Mouse (Mus musculus): Measurements from ENCODE around the gene Sdad1. TPM values are rescaled to one million over a fixed set of nuclear protein-coding genes. Genes with fewer than 3 reads are reported as not detected.

Gene Sdad1
- polyA plus RNA-seq, 1 experiment from 2014 or later, result 37.4 TPM

DNA sequence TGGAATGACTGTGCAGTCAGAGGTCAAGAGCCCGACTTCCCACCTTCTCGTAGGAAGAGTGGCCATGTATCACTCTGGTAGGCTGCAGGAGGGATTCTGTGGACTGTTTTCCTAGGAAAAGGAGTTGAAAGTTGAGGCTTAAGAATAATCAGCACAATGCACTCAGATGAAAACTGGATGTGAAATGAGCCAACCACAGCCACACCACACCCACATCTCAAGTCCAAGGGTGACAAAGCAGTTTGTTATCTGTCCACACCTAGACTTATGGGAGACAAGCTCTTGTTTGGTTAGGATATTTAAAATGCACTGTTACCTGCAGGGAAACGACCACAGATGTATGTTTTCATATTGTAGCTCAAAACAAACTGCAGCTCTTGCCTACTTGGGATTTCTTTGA lies 27.2 kb downstream of the Sdad1 start:
- Histone ChIP-seq H3K9ac (replicated peaks; ENCODE audit: low read depth, low read length) (no peak overlapping the region), H3K27me3 (ENCODE audit: control insufficient read depth, insufficient read depth, low read length) (no peaks in the 10 kb centered on the region), H3K36me3 (ENCODE audit: control insufficient read depth, insufficient read depth, low read length) (peaks cover 21% of the 10 kb centered on the region; the same call in 1 of the 2 replicates), H3K4me2 (ENCODE audit: low read depth, low read length) (no peak overlapping the region), H3K9me3 (ENCODE audit: control insufficient read depth, low read length) (no peaks in the 10 kb centered on the region), H3K4me3 (ENCODE audit: low read depth, low read length) (no peak overlapping the region), H3K4me1 (ENCODE audit: control insufficient read depth, insufficient read depth, low read length) (peaks cover 5% of the 10 kb centered on the region; the same call in 1 of the 2 replicates), H3K27ac (ENCODE audit: low read depth, low read length) (no peak overlapping the region)
- ATAC-seq (ENCODE audit: low read depth), result no peak
- 78% methylated on average over 3 of the region's 3 CpGs for WGBS

DNA sequence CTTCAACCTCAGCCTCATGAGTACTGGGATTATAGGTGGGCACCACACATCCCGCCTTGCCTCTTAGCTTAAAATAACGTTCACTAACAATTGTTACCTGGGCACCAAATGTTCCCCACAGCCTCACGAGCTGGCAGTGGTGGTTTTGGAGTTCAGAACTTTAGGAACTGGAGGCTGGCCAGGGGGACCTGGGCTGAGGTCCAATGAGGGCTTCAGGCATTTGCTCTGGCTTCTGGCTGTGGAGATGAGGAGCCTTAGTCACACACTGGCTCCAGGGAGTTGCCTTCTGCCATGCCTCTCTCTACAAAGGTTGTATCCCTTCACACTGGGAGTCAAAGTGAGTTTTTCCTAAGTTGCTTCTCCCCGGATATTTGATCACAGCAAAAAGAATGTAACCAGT lies 27.7 kb downstream of the Sdad1 start:
- H3K9me3 ChIP-seq (ENCODE audit: control insufficient read depth, low read length), result no peaks in the 10 kb centered on the region
- no peak for ATAC-seq (ENCODE audit: low read depth)
- H3K4me2 ChIP-seq (ENCODE audit: low read depth, low read length), result no peak overlapping the region
- peaks cover 17% of the 10 kb centered on the region; the same call in 1 of the 2 replicates for H3K36me3 ChIP-seq (ENCODE audit: control insufficient read depth, insufficient read depth, low read length)
- no peak overlapping the region for H3K9ac ChIP-seq (replicated peaks; ENCODE audit: low read depth, low read length)
- peaks cover 5% of the 10 kb centered on the region; the same call in 1 of the 2 replicates for H3K4me1 ChIP-seq (ENCODE audit: control insufficient read depth, insufficient read depth, low read length)
- H3K27ac ChIP-seq (ENCODE audit: low read depth, low read length), result no peak overlapping the region
- H3K27me3 ChIP-seq (ENCODE audit: control insufficient read depth, insufficient read depth, low read length), result no peaks in the 10 kb centered on the region
- 87% methylated on average over 4 of the region's 4 CpGs for WGBS
- H3K4me3 ChIP-seq (ENCODE audit: low read depth, low read length), result no peak overlapping the region

DNA sequence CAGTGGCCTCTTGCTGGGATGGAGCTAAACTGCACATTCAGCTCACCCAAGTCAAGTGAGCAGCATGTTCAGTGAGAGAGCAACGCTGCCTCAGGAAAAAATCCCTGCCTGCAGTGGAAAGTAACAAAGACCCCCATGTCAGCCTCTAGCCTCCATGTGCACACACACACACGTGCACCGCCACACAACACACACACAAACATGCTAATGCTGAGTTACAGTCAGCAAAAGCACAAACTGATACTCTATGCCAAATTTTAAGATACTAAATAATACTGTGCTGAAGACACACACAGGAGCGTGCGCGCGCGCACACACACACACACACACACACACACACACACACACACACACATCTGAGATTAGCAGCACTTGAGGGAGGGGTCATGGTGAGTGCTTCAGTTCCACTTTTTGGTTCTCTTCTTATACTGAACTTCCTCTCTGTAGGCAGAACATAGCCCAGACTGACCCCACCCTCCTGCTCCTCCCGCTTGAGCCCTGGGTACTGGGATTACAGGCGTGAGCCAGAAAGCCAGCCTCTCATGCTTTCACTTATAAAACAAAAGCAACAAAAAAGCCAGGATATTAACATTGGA lies 31.2 kb downstream of the Sdad1 start:
- H3K9ac ChIP-seq (replicated peaks; ENCODE audit: low read depth, low read length), result no peak overlapping the region
- peaks cover 5% of the 10 kb centered on the region; the same call in 1 of the 2 replicates for H3K4me1 ChIP-seq (ENCODE audit: control insufficient read depth, insufficient read depth, low read length)
- 0 out of 2 replicates have a peak overlapping the region, but pooled peaks have one; percentile 77 for H3K4me2 ChIP-seq (ENCODE audit: low read depth, low read length)
- H3K36me3 ChIP-seq (ENCODE audit: control insufficient read depth, insufficient read depth, low read length), result no peaks in the 10 kb centered on the region
- no peak overlapping the region for H3K4me3 ChIP-seq (ENCODE audit: low read depth, low read length)
- 80% methylated on average over 10 of the region's 10 CpGs for WGBS
- H3K27ac ChIP-seq (ENCODE audit: low read depth, low read length), result no peak overlapping the region
- H3K9me3 ChIP-seq (ENCODE audit: control insufficient read depth, low read length), result no peaks in the 10 kb centered on the region
- ATAC-seq (ENCODE audit: low read depth), result no peak
- no peaks in the 10 kb centered on the region for H3K27me3 ChIP-seq (ENCODE audit: control insufficient read depth, insufficient read depth, low read length)

DNA sequence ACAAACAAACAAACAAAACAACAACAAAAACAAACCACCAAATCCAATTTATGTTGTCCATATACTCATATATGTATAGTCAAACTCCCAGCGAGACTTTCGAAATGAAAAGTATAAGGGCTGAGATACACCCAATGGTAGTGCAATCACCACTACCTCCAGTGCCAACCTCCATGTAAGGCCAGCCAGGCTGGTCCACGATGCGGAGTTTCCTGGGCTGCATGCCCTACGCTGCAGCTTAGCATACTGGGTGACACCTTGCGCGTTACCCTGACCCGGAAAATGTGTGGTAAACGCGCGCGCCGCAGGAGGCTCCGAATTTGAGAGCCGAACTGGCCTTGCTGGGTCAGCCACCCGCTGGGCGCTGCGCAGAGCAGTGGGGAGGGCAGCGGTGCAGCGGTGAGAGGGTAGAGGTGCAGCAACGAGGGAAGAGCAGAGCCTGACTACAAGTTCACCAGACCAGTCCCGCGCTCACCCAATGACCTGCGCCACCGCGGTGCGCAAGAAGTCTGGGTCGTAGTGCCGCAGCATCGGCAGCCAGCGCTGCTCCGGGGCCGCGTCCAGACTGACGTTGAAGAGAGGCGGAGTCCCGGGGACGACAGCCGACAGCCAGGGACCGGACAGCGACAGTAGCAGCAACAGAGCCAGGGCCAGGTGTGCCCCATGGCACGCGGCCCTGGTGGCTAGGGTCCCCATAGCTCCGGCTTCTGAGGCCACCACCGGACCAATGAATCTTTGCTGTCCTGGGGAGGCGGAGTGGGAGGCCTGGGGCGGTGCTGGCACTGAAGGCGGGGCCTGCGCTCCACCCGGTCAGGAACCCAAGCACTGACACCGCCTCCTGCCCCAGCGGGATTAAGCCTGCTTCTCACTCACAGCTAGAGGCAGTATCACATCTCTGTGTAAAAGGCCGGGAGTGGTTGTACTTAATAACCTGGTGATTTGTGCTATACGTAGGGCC lies 32.6 kb downstream of the Sdad1 start, which contains the start of gene Naaa:
Naaa (minus strand) TSS at position 734 of the 958 bp plus-strand sequence.
- peaks cover 5% of the 10 kb centered on the region; the same call in 1 of the 2 replicates for H3K4me1 ChIP-seq (ENCODE audit: control insufficient read depth, insufficient read depth, low read length)
- H3K36me3 ChIP-seq (ENCODE audit: control insufficient read depth, insufficient read depth, low read length), result no peaks in the 10 kb centered on the region
- no peaks in the 10 kb centered on the region for H3K9me3 ChIP-seq (ENCODE audit: control insufficient read depth, low read length)
- no peaks in the 10 kb centered on the region for H3K27me3 ChIP-seq (ENCODE audit: control insufficient read depth, insufficient read depth, low read length)
- H3K4me2 ChIP-seq (ENCODE audit: low read depth, low read length), result peak within 1 kb of the TSS; percentile 77
- 4% methylated on average over 54 of the region's 54 CpGs for WGBS
- peak within 1 kb of the TSS; percentile 57 for H3K27ac ChIP-seq (ENCODE audit: low read depth, low read length)
- ATAC-seq (ENCODE audit: low read depth), result peak; percentile 92
- peak within 1 kb of the TSS; percentile 68 for H3K9ac ChIP-seq (replicated peaks; ENCODE audit: low read depth, low read length)
- peak within 1 kb of the TSS; percentile 54 for H3K4me3 ChIP-seq (ENCODE audit: low read depth, low read length)

DNA sequence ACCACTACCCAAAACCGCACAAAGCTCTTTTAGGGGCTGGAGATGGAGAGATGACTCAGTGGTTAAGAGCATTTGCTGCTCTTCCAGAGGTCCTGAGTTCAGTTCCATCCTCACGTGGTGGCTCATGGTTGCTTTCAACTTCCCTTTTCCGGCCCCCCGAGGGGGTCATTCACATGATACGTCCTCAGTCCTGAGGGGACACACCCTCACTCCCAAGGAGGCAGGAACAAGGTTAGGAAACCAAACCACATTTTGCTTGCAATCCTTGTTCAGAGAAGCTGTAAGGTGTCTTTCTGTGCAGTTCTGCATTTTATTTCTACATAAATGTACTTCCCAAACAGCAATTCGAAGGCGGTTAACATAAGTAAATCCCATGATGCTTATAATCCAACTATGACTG lies 39.8 kb downstream of the Sdad1 start:
- no peaks in the 10 kb centered on the region for H3K36me3 ChIP-seq (ENCODE audit: control insufficient read depth, insufficient read depth, low read length)
- no peak overlapping the region for H3K27ac ChIP-seq (ENCODE audit: low read depth, low read length)
- no peaks in the 10 kb centered on the region for H3K9me3 ChIP-seq (ENCODE audit: control insufficient read depth, low read length)
- no peak for ATAC-seq (ENCODE audit: low read depth)
- H3K4me3 ChIP-seq (ENCODE audit: low read depth, low read length), result no peak overlapping the region
- H3K4me2 ChIP-seq (ENCODE audit: low read depth, low read length), result no peak overlapping the region
- WGBS, result 88% methylated on average over 7 of the region's 7 CpGs
- no peaks in the 10 kb centered on the region for H3K27me3 ChIP-seq (ENCODE audit: control insufficient read depth, insufficient read depth, low read length)
- H3K4me1 ChIP-seq (ENCODE audit: control insufficient read depth, insufficient read depth, low read length), result no peaks in the 10 kb centered on the region
- H3K9ac ChIP-seq (replicated peaks; ENCODE audit: low read depth, low read length), result no peak overlapping the region

DNA sequence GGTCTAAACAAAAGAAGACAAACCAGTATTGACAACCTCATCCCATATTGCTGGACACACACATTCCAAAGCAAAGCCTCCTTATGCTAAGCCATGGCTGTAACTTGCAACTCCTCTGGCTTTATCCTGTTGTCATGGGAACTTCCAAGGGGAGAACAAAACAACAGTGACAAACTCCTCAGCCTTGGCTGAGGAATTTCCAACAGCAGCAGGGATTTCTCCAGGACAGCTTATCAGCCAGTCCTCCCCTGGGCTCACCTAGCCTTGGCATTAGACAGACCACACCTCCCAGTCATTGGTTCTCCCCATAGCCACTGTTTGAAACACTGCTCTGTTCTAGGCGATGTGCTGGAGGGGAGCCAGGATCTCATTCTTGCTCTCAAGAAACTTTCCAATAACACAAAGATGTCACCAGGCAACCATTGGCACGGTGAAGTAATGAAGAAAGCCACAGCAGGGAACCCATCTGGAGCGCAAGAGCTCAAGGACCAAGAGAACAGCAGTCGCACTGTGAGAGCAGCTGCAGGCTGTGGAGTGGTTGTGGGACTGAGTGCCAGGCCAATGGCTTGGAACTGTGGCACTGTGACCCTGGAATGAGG lies 46.4 kb downstream of the Sdad1 start:
- Histone ChIP-seq H3K36me3 (ENCODE audit: control insufficient read depth, insufficient read depth, low read length) (no peaks in the 10 kb centered on the region), H3K27ac (ENCODE audit: low read depth, low read length) (no peak overlapping the region; the same call in 1 of the 2 replicates), H3K4me2 (ENCODE audit: low read depth, low read length) (no peak overlapping the region), H3K4me3 (ENCODE audit: low read depth, low read length) (no peak overlapping the region), H3K9me3 (ENCODE audit: control insufficient read depth, low read length) (no peaks in the 10 kb centered on the region), H3K9ac (replicated peaks; ENCODE audit: low read depth, low read length) (no peak overlapping the region), H3K27me3 (ENCODE audit: control insufficient read depth, insufficient read depth, low read length) (no peaks in the 10 kb centered on the region), H3K4me1 (ENCODE audit: control insufficient read depth, insufficient read depth, low read length) (no peaks in the 10 kb centered on the region)
- 12% methylated on average over 4 of the region's 4 CpGs for WGBS
- peak; percentile 90 for ATAC-seq (ENCODE audit: low read depth)

DNA sequence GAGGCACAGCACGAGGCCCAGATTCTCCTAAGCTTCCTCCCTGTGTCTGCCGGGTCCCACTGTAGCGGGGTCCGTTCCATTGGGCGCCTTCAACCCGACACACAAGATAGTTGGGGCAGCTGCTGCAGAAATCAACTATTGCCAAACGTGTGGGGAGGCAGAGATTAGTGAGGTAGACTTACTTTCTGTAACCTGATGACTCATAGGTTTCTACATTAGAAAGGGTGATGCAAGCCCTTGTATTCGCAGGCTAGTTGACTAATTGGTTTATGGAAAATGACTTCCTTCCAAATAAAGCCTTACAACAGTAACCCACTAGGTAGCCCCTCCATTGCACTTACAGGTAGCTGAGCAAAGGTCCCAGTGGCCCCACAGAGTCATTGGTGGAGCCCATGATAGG lies 47.6 kb downstream of the Sdad1 start:
- Histone ChIP-seq H3K27ac (ENCODE audit: low read depth, low read length) (no peak overlapping the region), H3K9me3 (ENCODE audit: control insufficient read depth, low read length) (no peaks in the 10 kb centered on the region), H3K27me3 (ENCODE audit: control insufficient read depth, insufficient read depth, low read length) (no peaks in the 10 kb centered on the region), H3K36me3 (ENCODE audit: control insufficient read depth, insufficient read depth, low read length) (no peaks in the 10 kb centered on the region), H3K9ac (replicated peaks; ENCODE audit: low read depth, low read length) (no peak overlapping the region), H3K4me2 (ENCODE audit: low read depth, low read length) (no peak overlapping the region), H3K4me3 (ENCODE audit: low read depth, low read length) (no peak overlapping the region), H3K4me1 (ENCODE audit: control insufficient read depth, insufficient read depth, low read length) (no peaks in the 10 kb centered on the region)
- WGBS, result 94% methylated on average over 8 of the region's 8 CpGs
- ATAC-seq (ENCODE audit: low read depth), result no peak

DNA sequence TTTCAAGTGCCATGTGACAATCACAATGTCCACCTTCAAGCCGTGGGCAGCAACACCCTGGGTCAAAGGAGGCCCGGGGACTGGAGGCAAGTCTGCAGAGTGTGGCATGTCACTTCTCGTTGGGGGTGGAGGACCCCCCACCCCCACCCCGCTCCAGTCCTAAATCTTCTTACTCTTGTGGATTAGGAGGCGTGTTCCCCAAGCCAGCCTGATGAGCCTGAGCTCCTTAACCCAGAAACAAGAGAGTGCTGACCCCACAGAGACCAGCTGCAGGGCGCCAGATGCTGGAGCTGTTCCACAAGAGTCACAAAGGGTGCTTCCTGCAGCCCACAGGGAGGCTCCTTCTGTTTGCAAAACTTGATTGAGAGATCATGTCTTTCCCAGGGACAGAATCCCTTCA lies 54.1 kb downstream of the Sdad1 start, which contains the start of gene Ppef2:
Ppef2 (minus strand) TSS at position 61 of the 400 bp plus-strand sequence.
- Histone ChIP-seq H3K4me3 (ENCODE audit: low read depth, low read length) (no peak within 1 kb of the TSS), H3K9ac (replicated peaks; ENCODE audit: low read depth, low read length) (no peak within 1 kb of the TSS), H3K9me3 (ENCODE audit: control insufficient read depth, low read length) (no peaks in the 10 kb centered on the region), H3K27me3 (ENCODE audit: control insufficient read depth, insufficient read depth, low read length) (no peaks in the 10 kb centered on the region), H3K4me1 (ENCODE audit: control insufficient read depth, insufficient read depth, low read length) (no peaks in the 10 kb centered on the region), H3K4me2 (ENCODE audit: low read depth, low read length) (no peak within 1 kb of the TSS), H3K36me3 (ENCODE audit: control insufficient read depth, insufficient read depth, low read length) (no peaks in the 10 kb centered on the region), H3K27ac (ENCODE audit: low read depth, low read length) (no peak within 1 kb of the TSS)
- no peak for ATAC-seq (ENCODE audit: low read depth)
- WGBS, result 10% methylated on average over 6 of the region's 6 CpGs

All from neural tube, embryonic 14.5 days (tissue).